Mouse (Mus musculus): ENCODE results near the gene Nxf1.
A peak's percentile ranks its signal among the peaks of the same experiment; 100 is the strongest.

- TF ChIP-seq CTCF (IDR thresholded peaks at IDR 0.05; ENCODE audit: control insufficient read depth, insufficient read depth, insufficient replicate concordance, low read depth, low read length) (no peak), POLR2A (IDR thresholded peaks at IDR 0.05; ENCODE audit: control insufficient read depth, low read depth, low read length) (peak; percentile 94)
These were observed 62.1 kb downstream of the Nxf1 start, which contains the start of gene Ttc9c for GRCm38 (mm10) chr19:8818801-8819595.
